Mouse (Mus musculus): ENCODE data around the gene Dapk3. TPM values are rescaled to one million over a fixed set of nuclear protein-coding genes. Genes with fewer than 3 reads are reported as not detected.
"Not testable (repeated sequence)": the region's sequence is repeated elsewhere in the genome, so short reads cannot be mapped to it uniquely, and the experiment has no call there.

Gene Dapk3
- total RNA-seq, 2 experiments from 2014 or later = 73.6 to 78.4 TPM

GRCm38 (mm10) chr10:81176466-81177271 is 6.1 kb upstream of the Dapk3 start, which contains the start of gene Eef2:
Gene Eef2, plus strand, starts transcription at chr10:81176631.
- Histone ChIP-seq H3K27ac (peak within 1 kb of the TSS; percentile 97), H3K4me3 (peak within 1 kb of the TSS; percentile 86)
- peak; percentile 96 to 99 for DNase-seq (ENCODE audit: low spot score in 2 of 2)
- 0 out of 2 replicates have a peak, but pooled peaks have one; percentile 12 for TF ChIP-seq CTCF (conservative IDR thresholded peaks at IDR 0.05)

- peak overlapping the region; percentile 97 for H3K27ac ChIP-seq
- TF ChIP-seq CTCF (conservative IDR thresholded peaks at IDR 0.05) = no peak
- DNase-seq (ENCODE audit: low spot score in 2 of 2) = no peak
- H3K4me3 ChIP-seq = peak overlapping the region; percentile 86
Observed at GRCm38 (mm10) chr10:81177491-81177925, 5.3 kb upstream of the Dapk3 start.

GRCm38 (mm10) chr10:81177958-81178712 is 4.7 kb upstream of the Dapk3 start:
- no peak for DNase-seq (ENCODE audit: low spot score in 2 of 2)
- peak overlapping the region; percentile 86 for H3K4me3 ChIP-seq
- peak overlapping the region; percentile 97 for H3K27ac ChIP-seq
- no peak for TF ChIP-seq CTCF (conservative IDR thresholded peaks at IDR 0.05)

- TF ChIP-seq CTCF (conservative IDR thresholded peaks at IDR 0.05) = no peak
- Histone ChIP-seq H3K27ac (no peak overlapping the region), H3K4me3 (no peak overlapping the region)
- no peak for DNase-seq (ENCODE audit: low spot score in 2 of 2)
Observed at GRCm38 (mm10) chr10:81178927-81179326, 3.9 kb upstream of the Dapk3 start.

GRCm38 (mm10) chr10:81179451-81180342 is 3.1 kb upstream of the Dapk3 start:
- no peak overlapping the region for H3K27ac ChIP-seq
- no peak for DNase-seq (ENCODE audit: low spot score in 2 of 2)
- peak; percentile 27; the same call in 1 of the 2 replicates for TF ChIP-seq CTCF (conservative IDR thresholded peaks at IDR 0.05)
- no peak overlapping the region for H3K4me3 ChIP-seq

- no peak for DNase-seq (ENCODE audit: low spot score in 2 of 2)
- Histone ChIP-seq H3K4me3 (no peak overlapping the region), H3K27ac (no peak overlapping the region)
- no peak for TF ChIP-seq CTCF (conservative IDR thresholded peaks at IDR 0.05)
Observed at GRCm38 (mm10) chr10:81180946-81181345, 1.9 kb upstream of the Dapk3 start.

- DNase-seq (ENCODE audit: low spot score in 2 of 2); H3K27ac ChIP-seq; H3K4me3 ChIP-seq: not testable (repeated sequence)
Observed at GRCm38 (mm10) chr10:81181860-81182259, 945 bp upstream of the Dapk3 start.

GRCm38 (mm10) chr10:81183805-81184204 is 1.0 kb downstream of the Dapk3 start, which contains the start of gene 4930442H23Rik:
Gene 4930442H23Rik, minus strand, starts transcription at chr10:81183849.
- peak within 1 kb of the TSS; percentile 80 for H3K4me3 ChIP-seq
- no peak for TF ChIP-seq CTCF (conservative IDR thresholded peaks at IDR 0.05)
- DNase-seq (ENCODE audit: low spot score in 2 of 2) = no peak
- H3K27ac ChIP-seq = peak within 1 kb of the TSS; percentile 94

GRCm38 (mm10) chr10:81184765-81185164 is 2.0 kb downstream of the Dapk3 start:
- H3K27ac ChIP-seq = no peak overlapping the region
- TF ChIP-seq CTCF (conservative IDR thresholded peaks at IDR 0.05) = no peak
- H3K4me3 ChIP-seq = no peak overlapping the region
- DNase-seq (ENCODE audit: low spot score in 2 of 2) = no peak

- H3K27ac ChIP-seq = no peak overlapping the region
- no peak for DNase-seq (ENCODE audit: low spot score in 2 of 2)
- no peak for TF ChIP-seq CTCF (conservative IDR thresholded peaks at IDR 0.05)
- H3K4me3 ChIP-seq = no peak overlapping the region
Observed at GRCm38 (mm10) chr10:81187161-81187560, 4.4 kb downstream of the Dapk3 start.

- H3K27ac ChIP-seq = no peak overlapping the region
- H3K4me3 ChIP-seq = no peak overlapping the region
- no peak for DNase-seq (ENCODE audit: low spot score in 2 of 2)
- TF ChIP-seq CTCF (conservative IDR thresholded peaks at IDR 0.05) = no peak
Observed at GRCm38 (mm10) chr10:81189821-81190220, 7.0 kb downstream of the Dapk3 start.

GRCm38 (mm10) chr10:81190236-81190911 is 7.6 kb downstream of the Dapk3 start:
- H3K4me3 ChIP-seq = no peak overlapping the region
- no peak for DNase-seq (ENCODE audit: low spot score in 2 of 2)
- TF ChIP-seq CTCF (conservative IDR thresholded peaks at IDR 0.05) = peak; percentile 66
- H3K27ac ChIP-seq = peak overlapping the region; percentile 5; the same call in 1 of the 2 replicates

Measured in layer of hippocampus, adult 2 months (tissue).